Mouse (Mus musculus) liver, embryonic 14.5 days (tissue): ENCODE results near the gene Scn1b. TPM values are rescaled to one million over a fixed set of nuclear protein-coding genes. Genes with fewer than 3 reads are reported as not detected.

Experiments
- ATAC-seq: fragments of 200-750 bp; cut with Nextera tagmentation; 2 replicates; pipeline ENCODE4 v1.8.0; 2017; ENCODE audit warnings: moderate number of reproducible peaks, mild to moderate bottlenecking, moderate library complexity; ENCODE audit not compliant: insufficient read depth
- DNase-seq, 3 experiments: peaks; one replicate each; pipeline ENCODE4 v3.0.0-alpha.2; 2012 to 2013; ENCODE audit warnings: low read depth in 3 of 3, low spot score in 3 of 3
- H3K27ac ChIP-seq: fragments of 300-500 bp; sonication (generic); 2 replicates; pipeline ENCODE4 v1.5.1; 2014; ENCODE audit warnings: moderate library complexity, mild to moderate bottlenecking, control low read depth, inconsistent platforms
- H3K27me3 ChIP-seq: fragments of 300-500 bp; sonication (generic); 2 replicates; pipeline ENCODE4 v1.6.1; 2014; ENCODE audit warnings: mild to moderate bottlenecking, low read length, moderate library complexity; ENCODE audit not compliant: control insufficient read depth, insufficient read depth
- H3K36me3 ChIP-seq: fragments of 300-500 bp; sonication (generic); replicated peaks from 2 replicates; pipeline ENCODE4 v1.6.1; 2014; ENCODE audit warnings: low read depth; ENCODE audit not compliant: control insufficient read depth, insufficient read depth
- H3K4me1 ChIP-seq, 2 experiments: fragments of 200-500 bp in 1 of 2; fragments of 300-500 bp in 1 of 2; sonication (generic) in 1 of 2; replicated peaks; 2 replicates each; pipeline ENCODE4 v1.6.1; 2012 to 2014; ENCODE audit warnings: antibody characterized with exemption in 1 of 2, inconsistent platforms in 1 of 2, low read length in 1 of 2; ENCODE audit not compliant: control insufficient read depth in 2 of 2, insufficient read depth in 2 of 2
- H3K4me2 ChIP-seq: fragments of 300-500 bp; sonication (generic); 2 replicates; pipeline ENCODE4 v1.6.1; 2014; ENCODE audit warnings: low read depth, mild to moderate bottlenecking, control low read depth, moderate library complexity
- H3K4me3 ChIP-seq, 2 experiments: fragments of 200-500 bp in 1 of 2; fragments of 300-500 bp in 1 of 2; sonication (generic) in 1 of 2; 2 replicates each; pipeline ENCODE4 v1.5.1; 2012 to 2014; ENCODE audit warnings: low read depth in 2 of 2, low read length in 2 of 2, mild to moderate bottlenecking in 2 of 2, control low read depth in 1 of 2, inconsistent platforms in 1 of 2, moderate library complexity in 1 of 2; ENCODE audit not compliant: insufficient read depth in 1 of 2
- H3K9ac ChIP-seq: fragments of 300-500 bp; sonication (generic); replicated peaks from 2 replicates; pipeline ENCODE4 v1.6.1; 2014; ENCODE audit warnings: mild to moderate bottlenecking, control low read depth, moderate library complexity
- H3K9me3 ChIP-seq: fragments of 300-500 bp; sonication (generic); 2 replicates; pipeline ENCODE4 v1.6.1; 2016; ENCODE audit warnings: low read length, mixed read lengths; ENCODE audit not compliant: control insufficient read depth
- CTCF ChIP-seq: IDR thresholded peaks from 2 replicates; pipeline ENCODE4 v1.5.1; 2016; ENCODE audit warnings: antibody characterized with exemption, low read depth, control low read depth
- EP300 ChIP-seq: IDR thresholded peaks from 2 replicates; pipeline ENCODE4 v1.6.1; 2016; ENCODE audit warnings: antibody characterized with exemption, low read depth
- WGBS: fragments of 180-500 bp; shearing (Covaris S2); extraction: QIAGEN DNeasy Blood & Tissue Kit; methylation state at CpG from one replicate; pipeline ENCODE4 v1.1.7; 2014; ENCODE audit not compliant: insufficient replicate concordance; 5-methylcytosine and 5-hydroxymethylcytosine counted together
- polyA plus RNA-seq, 2 experiments: library from polyadenylated mRNA; depleted of rRNA in 1 of 2; stranded (reverse) in 1 of 2; unstranded in 1 of 2; fragments of >200 nt; fragmentation: Nextera tagmentation in 1 of 2; extraction: Ambion mirVana in 1 of 2; gene quantifications; 2 replicates each; pipeline versions ENCODE4 v1.2.1 to v1.2.3; 2012 to 2014

Scn1b gene
- polyA plus RNA-seq, 2 experiments, result 0.52 to 1.0 TPM

- ATAC-seq, result no peak
- no peak overlapping the region for H3K4me2 ChIP-seq
These were observed 52.6 kb downstream of the Scn1b start for GRCm38 (mm10) chr7:31074061-31074712.

GRCm38 (mm10) chr7:31073546-31073945, 53.3 kb downstream of the Scn1b start:
- TF ChIP-seq EP300, result no peak
- no peak for TF ChIP-seq CTCF
- ATAC-seq (no peak), DNase-seq (no peak)
- H3K4me3 ChIP-seq, result no peak overlapping the region
- no peak overlapping the region for H3K27ac ChIP-seq
- H3K36me3 ChIP-seq, result no peaks in the 10 kb centered on the region
- no peaks in the 10 kb centered on the region for H3K27me3 ChIP-seq
- H3K9me3 ChIP-seq, result no peaks in the 10 kb centered on the region
- no peaks in the 10 kb centered on the region for H3K4me1 ChIP-seq
- H3K9ac ChIP-seq, result no peak overlapping the region
- no peak overlapping the region for H3K4me2 ChIP-seq

More at GRCm38 (mm10) chr7:31074061-31074712, 52.6 kb downstream of the Scn1b start:
- no peak for DNase-seq
- WGBS, result 43% methylated on average over 7 of the region's 7 CpGs
- H3K9ac ChIP-seq, result no peak overlapping the region
- TF ChIP-seq CTCF, result no peak
- TF ChIP-seq EP300, result no peak
- H3K36me3 ChIP-seq, result no peaks in the 10 kb centered on the region
- no peak overlapping the region for H3K27ac ChIP-seq
- H3K4me1 ChIP-seq, result no peaks in the 10 kb centered on the region
- no peak overlapping the region for H3K4me3 ChIP-seq
- no peaks in the 10 kb centered on the region for H3K27me3 ChIP-seq
- H3K9me3 ChIP-seq, result no peaks in the 10 kb centered on the region

- no peaks in the 10 kb centered on the region for H3K4me1 ChIP-seq
- DNase-seq, result no peak
- ATAC-seq, result no peak
- no peaks in the 10 kb centered on the region for H3K9me3 ChIP-seq
- no peak overlapping the region for H3K9ac ChIP-seq
- H3K27ac ChIP-seq, result no peak overlapping the region
- TF ChIP-seq CTCF (no peak), EP300 (no peak)
- no peaks in the 10 kb centered on the region for H3K36me3 ChIP-seq
- no peaks in the 10 kb centered on the region for H3K27me3 ChIP-seq
- no peak overlapping the region for H3K4me3 ChIP-seq
- 57% methylated on average over 9 of the region's 9 CpGs for WGBS
- no peak overlapping the region for H3K4me2 ChIP-seq
These were observed 54.5 kb downstream of the Scn1b start for GRCm38 (mm10) chr7:31072326-31072725.

- H3K36me3 ChIP-seq, result no peaks in the 10 kb centered on the region
- H3K27ac ChIP-seq, result no peak overlapping the region
- WGBS, result 53% methylated on average over 6 of the region's 6 CpGs
- TF ChIP-seq EP300 (no peak), CTCF (no peak)
- no peaks in the 10 kb centered on the region for H3K4me1 ChIP-seq
- DNase-seq (no peak), ATAC-seq (no peak)
- no peak overlapping the region for H3K9ac ChIP-seq
- no peak overlapping the region for H3K4me2 ChIP-seq
- H3K27me3 ChIP-seq, result no peaks in the 10 kb centered on the region
- H3K9me3 ChIP-seq, result no peaks in the 10 kb centered on the region
- H3K4me3 ChIP-seq, result no peak overlapping the region
These were observed 56.5 kb downstream of the Scn1b start for GRCm38 (mm10) chr7:31070324-31070723.

GRCm38 (mm10) chr7:31069491-31069890, 57.3 kb downstream of the Scn1b start:
- H3K4me1 ChIP-seq, result no peaks in the 10 kb centered on the region
- no peak overlapping the region for H3K27ac ChIP-seq
- 70% methylated on average over 14 of the region's 14 CpGs for WGBS
- no peaks in the 10 kb centered on the region for H3K27me3 ChIP-seq
- no peak overlapping the region for H3K9ac ChIP-seq
- DNase-seq, result no peak
- H3K4me2 ChIP-seq, result no peak overlapping the region
- TF ChIP-seq EP300, result no peak
- no peak for TF ChIP-seq CTCF
- H3K36me3 ChIP-seq, result no peaks in the 10 kb centered on the region
- no peak overlapping the region for H3K4me3 ChIP-seq
- no peak for ATAC-seq
- no peaks in the 10 kb centered on the region for H3K9me3 ChIP-seq
